Mouse (Mus musculus) heart, postnatal 4 days (tissue): ENCODE results near the gene Lhfpl5. TPM values are rescaled to one million over a fixed set of nuclear protein-coding genes. Genes with fewer than 3 reads are reported as not detected.

Source experiments
- DNase-seq: peaks from one replicate; pipeline ENCODE4 v3.0.0; 2021
- total RNA-seq, 2 experiments: library from RNA; stranded (reverse); gene quantifications; 2 replicates each; pipeline ENCODE4 v1.2.3; 2021

The Lhfpl5 gene
- total RNA-seq, 2 experiments from 2014 or later: not detected

- no peak for DNase-seq
Observed at GRCm38 (mm10) chr17:28572941-28573340, 2.5 kb upstream of the Lhfpl5 start.

- DNase-seq: peak; percentile 84
Observed at GRCm38 (mm10) chr17:28580396-28580795, 5.0 kb downstream of the Lhfpl5 start.

- no peak for DNase-seq
Observed at GRCm38 (mm10) chr17:28581056-28581455, 5.6 kb downstream of the Lhfpl5 start.

GRCm38 (mm10) chr17:28586509-28586908 lies 11.1 kb downstream of the Lhfpl5 start:
- DNase-seq: no peak

- no peak for DNase-seq
Observed at GRCm38 (mm10) chr17:28588591-28588990, 13.2 kb downstream of the Lhfpl5 start.

- no peak for DNase-seq
Observed at GRCm38 (mm10) chr17:28590596-28590995, 15.2 kb downstream of the Lhfpl5 start.

GRCm38 (mm10) chr17:28591476-28591875 lies 16.0 kb downstream of the Lhfpl5 start:
- peak; percentile 75 for DNase-seq

- DNase-seq: peak; percentile 84
Observed at GRCm38 (mm10) chr17:28592998-28593397, 17.6 kb downstream of the Lhfpl5 start.

GRCm38 (mm10) chr17:28593965-28594364 lies 18.5 kb downstream of the Lhfpl5 start:
- no peak for DNase-seq

- no peak for DNase-seq
Observed at GRCm38 (mm10) chr17:28600780-28601179, 25.3 kb downstream of the Lhfpl5 start.

GRCm38 (mm10) chr17:28601557-28602250 lies 26.3 kb downstream of the Lhfpl5 start:
- DNase-seq: no peak

- DNase-seq: no peak
Observed at GRCm38 (mm10) chr17:28609543-28609942, 34.1 kb downstream of the Lhfpl5 start.

GRCm38 (mm10) chr17:28612603-28613002 lies 37.2 kb downstream of the Lhfpl5 start:
- no peak for DNase-seq

GRCm38 (mm10) chr17:28613096-28613495 lies 37.7 kb downstream of the Lhfpl5 start:
- DNase-seq: no peak

GRCm38 (mm10) chr17:28615332-28615731 lies 39.9 kb downstream of the Lhfpl5 start:
- no peak for DNase-seq

- no peak for DNase-seq
Observed at GRCm38 (mm10) chr17:28617636-28618035, 42.2 kb downstream of the Lhfpl5 start.

GRCm38 (mm10) chr17:28618124-28618523 lies 42.7 kb downstream of the Lhfpl5 start:
- DNase-seq: no peak

- DNase-seq: no peak
Observed at GRCm38 (mm10) chr17:28618775-28619174, 43.3 kb downstream of the Lhfpl5 start.

- peak; percentile 63 for DNase-seq
Observed at GRCm38 (mm10) chr17:28621381-28622299, 46.2 kb downstream of the Lhfpl5 start.

GRCm38 (mm10) chr17:28622300-28622759 lies 46.9 kb downstream of the Lhfpl5 start, which contains the start of gene Srpk1:
Gene Srpk1 (minus strand): TSS chr17:28622709.
- DNase-seq: peak; percentile 92

GRCm38 (mm10) chr17:28624841-28625240 lies 49.4 kb downstream of the Lhfpl5 start:
- no peak for DNase-seq

GRCm38 (mm10) chr17:28625327-28625726 lies 49.9 kb downstream of the Lhfpl5 start:
- DNase-seq: no peak

- no peak for DNase-seq
Observed at GRCm38 (mm10) chr17:28626937-28627336, 51.5 kb downstream of the Lhfpl5 start.
